Mouse (Mus musculus): Measurements from ENCODE around the gene Fsd2.

- TF ChIP-seq CTCF (IDR thresholded peaks at IDR 0.05; ENCODE audit: borderline replicate concordance, extremely low read depth, insufficient read depth, insufficient read length): peak; percentile 49; the same call in 1 of the 2 replicates
- TF ChIP-seq POLR2A (IDR thresholded peaks at IDR 0.05; ENCODE audit: borderline replicate concordance, extremely low read depth, insufficient read depth, insufficient read length, poor library complexity, severe bottlenecking): no peak
Measured at GRCm38 (mm10) chr7:81554369-81554768, 12.4 kb downstream of the Fsd2 start.

Data from brain, embryonic 14.5 days (tissue).